Mouse (Mus musculus) 3T3-L1 (cell line): ENCODE measurements around the gene Cox8b.

Source experiments
- DNase-seq: peaks from one replicate; pipeline ENCODE4 v3.0.0-alpha.2; 2015; ENCODE audit warnings: low read depth, low spot score

Gene Cox8b

GRCm38 (mm10) chr7:140874224-140874623, 26.0 kb downstream of the Cox8b start:
- DNase-seq, result no peak

DNA sequence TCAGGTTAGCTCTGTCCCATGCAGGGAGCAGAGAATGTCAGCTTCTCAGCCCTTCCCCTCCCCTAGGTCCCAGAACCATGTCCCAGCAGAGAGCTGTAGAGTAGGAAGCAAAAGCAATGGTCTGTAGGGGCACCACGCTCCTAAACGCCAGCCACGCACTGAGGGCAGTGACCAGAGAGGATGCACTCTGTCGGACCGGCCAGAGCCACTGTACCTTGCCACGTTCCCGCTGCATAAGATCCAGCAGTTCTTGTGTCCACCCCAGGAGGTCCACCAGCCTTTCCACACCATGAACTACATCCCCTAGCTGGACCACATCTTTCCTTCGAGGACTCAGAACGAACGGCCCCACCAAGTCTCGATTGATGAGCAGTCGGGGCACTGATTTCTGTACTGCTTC, 35.5 kb downstream of the Cox8b start:
- DNase-seq, result no peak

DNA sequence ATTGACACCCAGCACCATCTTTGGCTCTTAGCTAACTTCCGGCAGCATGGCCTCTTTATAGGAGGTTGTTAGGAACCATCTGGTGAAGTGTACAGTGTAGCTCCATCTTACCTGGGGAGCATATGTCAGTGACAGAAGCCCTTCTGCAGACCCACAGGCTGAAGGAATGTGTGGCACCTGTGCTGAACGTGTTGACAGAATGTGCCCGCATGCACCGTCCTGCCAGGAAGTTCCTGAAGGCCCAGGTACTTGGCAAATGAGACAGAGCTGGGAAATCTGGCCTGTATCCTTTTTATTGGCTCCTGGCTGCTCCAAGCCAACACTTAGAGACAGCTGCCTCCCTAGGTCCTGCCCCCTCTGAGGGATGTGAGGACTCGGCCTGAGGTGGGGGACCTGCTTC, 39.5 kb downstream of the Cox8b start:
- DNase-seq, result no peak

DNA sequence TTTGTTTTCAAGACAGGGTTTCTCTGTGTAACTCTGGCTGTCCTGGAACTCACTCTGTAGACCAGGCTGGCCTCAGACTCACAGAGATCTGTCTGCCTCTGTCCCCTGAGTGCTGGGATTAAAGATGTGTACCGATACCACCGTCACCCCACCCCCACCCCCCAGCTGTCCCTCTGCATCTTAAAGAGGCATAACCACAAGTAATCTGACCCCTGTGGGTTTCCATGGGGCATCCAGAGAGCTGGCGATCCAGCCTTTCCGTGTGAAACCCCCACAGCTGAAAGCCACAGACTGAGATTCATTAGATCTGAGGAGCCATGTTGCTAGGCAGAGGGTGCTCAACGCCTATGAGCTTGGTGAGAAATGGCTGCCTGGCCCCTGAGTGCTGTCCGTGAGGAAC, 40.2 kb downstream of the Cox8b start:
- no peak for DNase-seq

DNA sequence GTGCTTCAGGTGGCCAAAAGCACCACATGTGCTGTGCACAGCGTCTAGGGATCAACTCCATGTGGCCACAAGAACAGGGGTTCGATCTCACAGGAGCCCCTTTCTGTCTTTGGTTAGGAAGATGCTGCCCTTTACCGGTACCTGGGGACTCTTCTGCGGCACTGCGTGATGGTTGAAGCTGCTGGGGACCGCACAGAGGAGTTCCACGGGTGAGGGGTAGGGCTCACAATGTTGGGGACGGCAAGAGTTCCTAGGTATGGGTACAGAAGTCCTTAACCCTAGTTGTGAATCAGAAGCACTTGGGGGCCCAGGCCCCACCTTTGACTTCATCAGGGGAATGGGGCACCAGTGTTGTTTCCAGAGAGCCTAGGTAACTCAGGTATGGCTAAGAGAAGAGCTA, 41.5 kb downstream of the Cox8b start:
- DNase-seq, result no peak

DNA sequence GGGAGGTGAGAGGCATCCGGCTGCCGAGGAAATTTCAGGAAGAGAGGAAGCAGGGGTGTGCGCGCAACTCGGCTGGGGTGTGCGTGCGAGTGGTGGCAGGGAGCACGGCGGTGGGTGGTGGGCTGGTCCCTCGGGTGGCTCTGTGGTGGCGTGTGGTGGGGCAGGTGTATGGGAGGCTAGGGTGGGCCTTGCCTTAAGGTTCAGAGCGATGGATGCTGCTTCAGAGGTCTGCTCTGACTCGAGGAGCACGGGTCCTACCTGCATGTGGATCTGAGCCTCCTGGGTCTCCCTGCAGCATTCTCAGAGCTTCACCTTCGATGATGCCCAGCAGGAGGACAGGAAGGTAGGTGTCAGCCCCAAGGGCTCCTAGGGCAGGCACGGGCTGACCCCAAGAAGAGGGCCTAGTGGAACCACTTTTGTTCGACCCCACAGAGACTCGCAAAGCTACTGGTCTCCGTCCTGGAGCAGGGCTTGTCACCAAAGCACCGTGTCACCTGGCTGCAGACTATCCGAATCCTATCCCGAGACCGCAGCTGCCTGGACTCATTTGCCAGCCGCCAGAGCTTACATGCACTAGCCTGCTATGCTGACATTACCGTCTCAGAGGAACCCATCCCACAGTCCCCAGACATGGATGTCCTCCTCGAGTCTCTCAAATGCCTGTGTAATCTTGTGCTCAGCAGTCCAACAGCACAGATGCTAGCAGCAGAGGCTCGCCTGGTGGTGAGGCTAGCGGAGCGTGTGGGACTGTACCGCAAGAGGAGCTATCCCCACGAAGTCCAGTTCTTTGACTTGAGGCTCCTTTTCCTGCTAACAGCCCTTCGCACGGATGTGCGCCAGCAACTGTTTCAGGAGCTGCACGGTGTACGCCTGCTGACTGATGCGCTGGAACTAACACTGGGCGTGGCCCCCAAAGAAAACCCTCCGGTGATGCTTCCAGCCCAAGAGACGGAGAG, 42.4 kb downstream of the Cox8b start, which contains the start of gene Bet1l:
Gene Bet1l, minus strand, starts transcription at position 28 of the 956 bp plus-strand sequence.
- DNase-seq, result no peak

- DNase-seq, result peak; percentile 81
These were observed 43.3 kb downstream of the Cox8b start, which contains the start of gene Ric8a for GRCm38 (mm10) chr7:140856785-140857549. Gene Ric8a (plus strand): TSS chr7:140856957.

DNA sequence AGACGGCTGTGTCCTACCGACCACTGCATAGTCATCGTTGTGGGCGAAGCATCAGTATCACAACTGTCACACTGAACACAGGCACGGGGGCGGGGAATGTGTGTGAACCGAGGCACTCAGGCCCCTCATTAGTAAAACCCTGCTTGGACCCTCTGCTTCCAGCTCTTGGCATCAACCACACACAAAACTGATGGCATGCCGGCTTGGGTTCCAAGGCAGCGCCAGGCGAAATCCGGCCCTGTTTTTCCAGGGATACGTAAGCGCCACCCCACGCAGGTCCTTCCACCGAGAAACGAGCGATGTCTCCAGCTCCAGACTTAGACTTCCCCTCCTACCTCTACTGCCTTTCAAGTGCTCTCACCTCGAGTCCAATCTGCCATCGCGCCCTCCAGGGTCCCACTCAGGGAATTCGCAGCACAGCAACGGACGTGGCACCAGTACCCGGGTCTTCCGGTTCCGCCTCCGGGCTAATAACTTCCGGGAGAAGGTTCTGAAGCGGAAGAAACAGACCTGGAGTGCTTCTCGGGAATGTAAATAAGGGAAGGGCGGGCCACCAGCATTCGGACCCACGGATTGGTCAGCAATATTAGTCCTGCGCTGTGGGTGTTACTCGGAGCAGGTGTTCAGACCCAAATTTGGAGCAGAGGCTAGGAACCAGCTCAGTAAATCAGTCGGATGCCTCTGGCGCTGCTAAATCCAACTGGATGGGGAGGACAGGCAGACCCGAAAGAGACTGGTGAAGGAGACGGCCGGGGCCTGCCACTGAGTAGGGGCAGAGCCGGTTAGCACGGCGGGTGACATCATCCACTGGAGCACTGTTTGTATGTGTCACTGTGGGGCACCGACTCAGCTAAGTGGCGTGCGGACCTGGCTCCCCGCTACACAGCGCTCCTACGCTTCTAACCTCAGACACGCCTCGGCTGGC, 44.1 kb downstream of the Cox8b start, which contains the start of gene Gm45785:
Gene Gm45785, minus strand, starts transcription at position 472 of the 925 bp plus-strand sequence.
- peak; percentile 96 for DNase-seq

DNA sequence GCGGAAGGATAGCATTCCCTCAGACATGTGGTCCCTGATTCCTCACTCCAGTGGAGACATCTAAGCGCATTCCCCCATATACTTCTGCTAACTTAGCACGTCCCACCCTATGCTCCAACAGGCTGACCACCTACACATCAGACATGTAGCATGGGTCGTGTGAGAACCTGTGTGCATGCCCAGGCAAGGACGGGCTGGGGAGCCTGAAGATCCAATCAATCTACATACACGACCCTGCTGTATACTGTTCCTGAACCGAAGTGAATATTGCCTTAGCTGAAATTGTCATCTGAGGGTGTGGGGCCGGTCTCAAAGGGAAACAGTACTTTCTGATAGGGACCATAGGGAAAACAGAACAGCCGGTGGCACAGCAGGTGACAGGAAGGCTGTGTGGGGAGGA, 45.1 kb downstream of the Cox8b start:
- no peak for DNase-seq

GRCm38 (mm10) chr7:140854483-140854882, 45.8 kb downstream of the Cox8b start:
- DNase-seq, result no peak

GRCm38 (mm10) chr7:140853386-140853785, 46.9 kb downstream of the Cox8b start:
- no peak for DNase-seq

DNA sequence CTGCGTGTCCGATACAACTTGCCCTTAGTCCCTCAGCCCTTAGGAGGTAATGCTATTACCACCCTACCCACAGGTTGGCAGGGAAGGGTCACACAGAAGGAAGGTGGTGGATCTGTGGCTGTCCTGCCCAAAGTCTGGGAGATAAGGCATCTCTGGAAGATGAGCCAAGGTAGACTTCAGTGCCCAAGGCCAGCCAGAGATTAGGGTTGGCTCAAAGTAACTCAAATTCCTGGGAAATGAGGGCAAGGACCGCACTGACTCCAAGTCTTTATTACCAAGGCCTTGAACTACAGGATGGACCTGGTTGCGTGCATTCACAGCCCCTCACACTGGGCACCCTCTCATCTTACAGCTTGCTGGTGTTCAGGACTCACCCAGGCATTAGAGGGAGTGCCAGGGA, 48.3 kb downstream of the Cox8b start:
- DNase-seq, result no peak
